Mouse (Mus musculus) MEL (cell line): ENCODE data around the gene Stat5a.

ENCODE experiments used
- CHD2 ChIP-seq: IDR thresholded peaks from 2 replicates; pipeline ENCODE4 v1.6.1; 2011; ENCODE audit warnings: low read length, improper control_type of control experiment
- POLR2A ChIP-seq, 2 experiments: IDR thresholded peaks; 2 replicates each; pipeline ENCODE4 v1.6.1; 2011 to 2012; ENCODE audit warnings: low read length in 2 of 2, mild to moderate bottlenecking in 2 of 2, control low read depth in 1 of 2, improper control_type of control experiment in 1 of 2, low read depth in 1 of 2, moderate library complexity in 1 of 2; ENCODE audit not compliant: control insufficient read depth in 1 of 2, insufficient read depth in 1 of 2, poor library complexity in 1 of 2
- ZNF384 ChIP-seq: IDR thresholded peaks from 2 replicates; pipeline ENCODE4 v1.6.1; 2012; ENCODE audit warnings: low read depth, mild to moderate bottlenecking, inconsistent platforms, low read length, improper control_type of control experiment

DNA sequence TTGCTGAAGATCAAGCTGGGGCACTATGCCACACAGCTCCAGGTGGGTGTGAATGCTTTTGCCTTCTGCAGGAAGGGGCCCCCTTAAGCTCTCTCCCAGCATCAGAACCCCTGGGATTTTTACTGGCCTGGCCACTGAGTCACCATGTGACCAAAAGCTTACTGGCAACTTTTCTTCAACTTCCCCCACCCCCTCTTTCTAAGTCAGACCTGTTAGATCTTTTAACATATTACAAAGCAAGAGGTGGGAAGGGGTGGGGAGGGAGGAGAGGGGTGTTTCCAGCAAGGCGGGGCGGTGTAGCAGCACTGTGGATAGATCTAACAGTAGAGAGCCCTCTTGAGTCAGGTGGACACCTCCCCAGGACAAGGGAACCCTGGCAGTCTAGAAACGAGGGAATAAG, 2.7 kb downstream of the Stat5a start:
- no peak for TF ChIP-seq ZNF384
- TF ChIP-seq POLR2A (IDR thresholded peaks at IDR 0.05; ENCODE audit: control insufficient read depth in 1 of 2, insufficient read depth in 1 of 2, low read depth in 1 of 2, low read length in 2 of 2, poor library complexity in 1 of 2): no peak
- no peak for TF ChIP-seq CHD2
